Mouse (Mus musculus) CH12.LX (cell line): Measurements from ENCODE around the gene Camkmt. TPM values are rescaled to one million over a fixed set of nuclear protein-coding genes. Genes with fewer than 3 reads are reported as not detected.

Experiments used
- DNase-seq: peaks from one replicate; pipeline ENCODE4 v3.0.0-alpha.2; 2013; ENCODE audit errors: extremely low read depth
- H3K27ac ChIP-seq: 2 replicates; pipeline ENCODE4 v1.5.1; 2012; ENCODE audit warnings: low read depth, mild to moderate bottlenecking, control low read depth, moderate library complexity; ENCODE audit not compliant: insufficient read depth
- H3K27me3 ChIP-seq: replicated peaks from 2 replicates; pipeline ENCODE3; 2012; ENCODE audit warnings: inconsistent platforms
- H3K36me3 ChIP-seq, 2 experiments: replicated peaks in 1 of 2; 2 replicates each; pipeline versions ENCODE3 to v1.6.1; 2012; ENCODE audit warnings: inconsistent platforms in 1 of 2, low read length in 1 of 2, mild to moderate bottlenecking in 1 of 2, mixed read lengths in 1 of 2, moderate library complexity in 1 of 2; ENCODE audit not compliant: control insufficient read depth in 1 of 2, insufficient read depth in 1 of 2
- H3K4me1 ChIP-seq, 2 experiments: 2 replicates each; pipeline ENCODE4 v1.6.1; 2012; ENCODE audit warnings: inconsistent platforms in 1 of 2, moderate library complexity in 1 of 2; ENCODE audit not compliant: insufficient read depth in 2 of 2, control insufficient read depth in 1 of 2
- H3K4me2 ChIP-seq: 2 replicates; pipeline ENCODE4 v1.6.1; 2012; ENCODE audit warnings: low read depth, mild to moderate bottlenecking, control low read depth; ENCODE audit not compliant: poor library complexity, insufficient read depth, severe bottlenecking
- H3K4me3 ChIP-seq, 3 experiments: fragments of 150-350 bp in 1 of 3; sonication (generic) in 1 of 3; replicated peaks in 1 of 3; 2 replicates each; pipeline versions ENCODE3 to v1.5.1; 2011 to 2012; ENCODE audit warnings: low read depth in 2 of 3, low read length in 2 of 3, mild to moderate bottlenecking in 2 of 3, moderate library complexity in 2 of 3, control low read depth in 1 of 3, improper control_type of control experiment in 1 of 3, inconsistent platforms in 1 of 3, mixed read lengths in 1 of 3; ENCODE audit not compliant: poor library complexity in 1 of 3
- H3K79me2 ChIP-seq: replicated peaks from 2 replicates; pipeline ENCODE4 v1.6.1; 2012; ENCODE audit warnings: mild to moderate bottlenecking, moderate library complexity; ENCODE audit not compliant: control insufficient read depth, poor library complexity, insufficient read depth, severe bottlenecking; ENCODE audit errors: extremely low read depth
- H3K9ac ChIP-seq: 2 replicates; pipeline ENCODE4 v1.6.1; 2012; ENCODE audit warnings: low read depth, mild to moderate bottlenecking, control low read depth, moderate library complexity; ENCODE audit not compliant: insufficient read depth
- H3K9me3 ChIP-seq: replicated peaks from 2 replicates; pipeline ENCODE3; 2012; ENCODE audit warnings: low read length, inconsistent platforms, mixed read lengths
- CHD1 ChIP-seq: IDR thresholded peaks from 2 replicates; pipeline ENCODE4 v1.6.1; 2012; ENCODE audit warnings: low read depth, low read length, improper control_type of control experiment, inconsistent platforms
- CTCF ChIP-seq, 2 experiments: IDR thresholded peaks in 1 of 2; conservative IDR thresholded peaks in 1 of 2; 2 replicates each; pipeline ENCODE4 v1.5.1; 2011 to 2012; ENCODE audit warnings: low read depth in 2 of 2, low read length in 2 of 2, improper control_type of control experiment in 1 of 2, inconsistent platforms in 1 of 2, mild to moderate bottlenecking in 1 of 2, moderate library complexity in 1 of 2
- ETS1 ChIP-seq: conservative IDR thresholded peaks from 2 replicates; pipeline ENCODE4 v1.6.1; 2012; ENCODE audit warnings: low read depth, mild to moderate bottlenecking, inconsistent platforms, low read length, improper control_type of control experiment, moderate library complexity
- GABPA ChIP-seq: IDR thresholded peaks from 2 replicates; pipeline ENCODE4 v1.6.1; 2012; ENCODE audit warnings: low read depth, low read length, improper control_type of control experiment, inconsistent platforms; ENCODE audit not compliant: insufficient replicate concordance
- HCFC1 ChIP-seq: IDR thresholded peaks from 2 replicates; pipeline ENCODE4 v1.6.1; 2012; ENCODE audit warnings: low read depth, mild to moderate bottlenecking, inconsistent platforms, low read length, improper control_type of control experiment
- IRF4 ChIP-seq: IDR thresholded peaks from 2 replicates; pipeline ENCODE4 v1.6.1; 2014; ENCODE audit warnings: low read depth, mild to moderate bottlenecking, inconsistent platforms, low read length, improper control_type of control experiment
- JUN ChIP-seq: IDR thresholded peaks from 2 replicates; pipeline ENCODE4 v1.6.1; 2011; ENCODE audit warnings: low read depth, mild to moderate bottlenecking, low read length, improper control_type of control experiment, moderate library complexity; ENCODE audit not compliant: insufficient read depth
- KAT2A ChIP-seq: IDR thresholded peaks from 2 replicates; pipeline ENCODE4 v1.6.1; 2012; ENCODE audit warnings: low read length, improper control_type of control experiment, inconsistent platforms; ENCODE audit not compliant: insufficient replicate concordance
- MAFK ChIP-seq: IDR thresholded peaks from 2 replicates; pipeline ENCODE4 v1.6.1; 2011; ENCODE audit warnings: low read length, improper control_type of control experiment; ENCODE audit not compliant: insufficient replicate concordance
- MEF2A ChIP-seq: IDR thresholded peaks from 2 replicates; pipeline ENCODE4 v1.6.1; 2014; ENCODE audit warnings: low read depth, mild to moderate bottlenecking, inconsistent platforms, low read length, improper control_type of control experiment, borderline replicate concordance
- MYC ChIP-seq: IDR thresholded peaks from 2 replicates; pipeline ENCODE4 v1.6.1; 2011; ENCODE audit warnings: low read depth, mild to moderate bottlenecking, improper control_type of control experiment, low read length
- NELFE ChIP-seq: IDR thresholded peaks from 2 replicates; pipeline ENCODE4 v1.6.1; 2011; ENCODE audit warnings: low read depth, low read length, improper control_type of control experiment
- NRF1 ChIP-seq: IDR thresholded peaks from 2 replicates; pipeline ENCODE4 v1.6.1; 2014; ENCODE audit warnings: low read depth, mild to moderate bottlenecking, inconsistent platforms, low read length, improper control_type of control experiment, moderate library complexity
- PAX5 ChIP-seq: IDR thresholded peaks from 2 replicates; pipeline ENCODE4 v1.6.1; 2012; ENCODE audit warnings: low read length, inconsistent platforms, mixed read lengths
- POLR2A ChIP-seq: IDR thresholded peaks from 2 replicates; pipeline ENCODE4 v1.6.1; 2011; ENCODE audit warnings: low read depth, mild to moderate bottlenecking, improper control_type of control experiment, low read length
- POLR2AphosphoS2 ChIP-seq: IDR thresholded peaks from 2 replicates; pipeline ENCODE4 v1.6.1; 2011; ENCODE audit warnings: low read depth, low read length, improper control_type of control experiment
- RAD21 ChIP-seq: IDR thresholded peaks from 2 replicates; pipeline ENCODE4 v1.6.1; 2011; ENCODE audit warnings: low read depth, mild to moderate bottlenecking, low read length, improper control_type of control experiment, moderate library complexity
- RCOR1 ChIP-seq: conservative IDR thresholded peaks from 2 replicates; pipeline ENCODE4 v1.6.1; 2012; ENCODE audit warnings: low read depth, mild to moderate bottlenecking, inconsistent platforms, low read length, improper control_type of control experiment
- TBP ChIP-seq: conservative IDR thresholded peaks from 2 replicates; pipeline ENCODE4 v1.6.1; 2011; ENCODE audit warnings: low read depth, low read length, improper control_type of control experiment
- TCF12 ChIP-seq: IDR thresholded peaks from 2 replicates; pipeline ENCODE4 v1.6.1; 2014; ENCODE audit warnings: low read depth, mild to moderate bottlenecking, inconsistent platforms, low read length, improper control_type of control experiment
- UBTF ChIP-seq: IDR thresholded peaks from 2 replicates; pipeline ENCODE4 v1.6.1; 2012; ENCODE audit warnings: low read depth, mild to moderate bottlenecking, inconsistent platforms, low read length, improper control_type of control experiment, moderate library complexity
- USF1 ChIP-seq: IDR thresholded peaks from 2 replicates; pipeline ENCODE4 v1.6.1; 2014; ENCODE audit warnings: low read depth, mild to moderate bottlenecking, inconsistent platforms, low read length, improper control_type of control experiment
- USF2 ChIP-seq: conservative IDR thresholded peaks from 2 replicates; pipeline ENCODE4 v1.6.1; 2011; ENCODE audit warnings: low read depth, low read length, improper control_type of control experiment
- ZKSCAN1 ChIP-seq: IDR thresholded peaks from 2 replicates; pipeline ENCODE4 v1.6.1; 2012; ENCODE audit warnings: low read depth, inconsistent platforms, low read length, improper control_type of control experiment, borderline replicate concordance
- dilution Hi-C: fragments of 300-500 bp; cut with MboI; formaldehyde crosslinking; loops from 2 replicates; pipeline ENCODE4 v1.14.3; 2020; ENCODE audit warnings: low sequenced_read_pairs; ENCODE audit not compliant: extremely low pct_unique_long_range_greater_than_20kb, extremely low pct_ligation_motif_present
- in situ Hi-C: fragments of 300-500 bp; cut with MboI; formaldehyde crosslinking; loops from 3 replicates; pipeline ENCODE4 v1.14.3; 2019; ENCODE audit warnings: low sequenced_read_pairs, low pct_ligation_motif_present, low pct_unique_long_range_greater_than_20kb, mixed read lengths
- polyA plus RNA-seq: library from polyadenylated mRNA; unstranded; fragments of >175 nt; gene quantifications from 2 replicates; pipeline ENCODE4 v1.2.1, GENCODE M21; 2012; ENCODE audit warnings: low read depth; ENCODE audit not compliant: insufficient read length
- total RNA-seq, 2 experiments: library from RNA; depleted of rRNA; stranded (reverse); fragments of 300-350 nt in 1 of 2; fragments of >200 nt in 1 of 2; gene quantifications; 2 replicates each; pipeline ENCODE4 v1.2.3; 2012 to 2014

Gene Camkmt
- total and polyA plus RNA-seq, 3 experiments, result 1.5 to 4.4 (median 1.8) TPM

- Histone ChIP-seq H3K9me3 (no peaks in the 10 kb centered on the region), H3K79me2 (no peaks in the 10 kb centered on the region), H3K4me2 (no peak overlapping the region), H3K9ac (no peak overlapping the region), H3K4me1 (no peaks in the 10 kb centered on the region), H3K4me3 (no peak overlapping the region), H3K27me3 (no peaks in the 10 kb centered on the region), H3K27ac (no peak overlapping the region), H3K36me3 (peaks cover 25 to 46% of the 10 kb centered on the region in 2 experiments)
- dilution Hi-C loops, result no loop called here
- in situ Hi-C loops, result no loop called here
- TF ChIP-seq GABPA (no peak), TBP (no peak), MEF2A (no peak), USF2 (no peak), MAFK (no peak), PAX5 (no peak), RAD21 (no peak), POLR2AphosphoS2 (no peak), ZKSCAN1 (no peak), POLR2A (no peak), HCFC1 (no peak), ETS1 (no peak), CHD1 (no peak), NRF1 (no peak), MYC (no peak), RCOR1 (no peak), CTCF (conservative IDR thresholded peaks at IDR 0.05 in 1 of 2, IDR thresholded peaks at IDR 0.05 in 1 of 2; ENCODE audit: low read depth in 2 of 2, low read length in 2 of 2) (no peak), TCF12 (no peak), UBTF (no peak), IRF4 (no peak)
- no peak for DNase-seq
Measured at GRCm38 (mm10) chr17:85080781-85081180, 9.6 kb upstream of the Camkmt start.

DNA sequence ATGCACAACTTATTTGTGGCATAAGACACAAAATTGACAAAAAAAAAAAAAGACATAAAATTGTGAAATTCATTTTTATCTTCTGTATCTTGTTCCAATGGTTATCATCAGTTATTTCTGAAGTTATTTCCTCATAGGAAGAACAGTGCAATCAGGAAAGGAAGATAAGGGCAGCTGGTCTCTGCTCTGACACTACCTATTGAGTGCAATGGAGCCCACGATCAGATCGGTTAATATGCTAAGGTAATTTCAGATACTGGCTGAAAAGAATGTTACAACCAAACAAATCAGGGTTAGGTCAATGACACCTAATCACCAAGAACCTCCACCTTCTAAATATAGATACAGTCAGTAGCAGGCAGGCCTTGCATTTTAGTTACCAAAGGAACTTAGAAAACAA is 5.0 kb upstream of the Camkmt start:
- H3K9ac ChIP-seq, result no peak overlapping the region
- no peak overlapping the region for H3K4me2 ChIP-seq
- H3K4me3 ChIP-seq, result no peak overlapping the region
- TF ChIP-seq JUN (no peak), UBTF (no peak), KAT2A (no peak), CTCF (conservative IDR thresholded peaks at IDR 0.05 in 1 of 2, IDR thresholded peaks at IDR 0.05 in 1 of 2; ENCODE audit: low read depth in 2 of 2, low read length in 2 of 2) (no peak), NELFE (no peak), USF1 (no peak), ZKSCAN1 (no peak), HCFC1 (no peak), MAFK (no peak)
- no peaks in the 10 kb centered on the region for H3K27me3 ChIP-seq
- dilution Hi-C loops, result no loop called here
- peaks cover 3 to 19% of the 10 kb centered on the region in 2 experiments; a peak in 3 of 4 replicates for H3K4me1 ChIP-seq
- H3K27ac ChIP-seq, result no peak overlapping the region
- H3K9me3 ChIP-seq, result no peaks in the 10 kb centered on the region
- DNase-seq, result no peak
- no peaks in the 10 kb centered on the region for H3K79me2 ChIP-seq
- in situ Hi-C loops, result no loop called here
- H3K36me3 ChIP-seq, result peaks cover 8 to 19% of the 10 kb centered on the region in 2 experiments
